Mouse (Mus musculus) lung, postnatal 0 days (tissue): Measurements from ENCODE around the gene Mmp24. TPM values are rescaled to one million over a fixed set of nuclear protein-coding genes. Genes with fewer than 3 reads are reported as not detected.

Experiments used
- ATAC-seq: fragments of 200-750 bp; cut with Nextera tagmentation; 2 replicates; pipeline ENCODE4 v1.8.0; 2017; ENCODE audit warnings: moderate library complexity
- DNase-seq: peaks from one replicate; pipeline ENCODE4 v3.0.0-alpha.2; 2016; ENCODE audit warnings: low spot score
- H3K27ac ChIP-seq: fragments of 300-500 bp; sonication (generic); 2 replicates; pipeline ENCODE4 v1.5.1; 2014; ENCODE audit warnings: antibody characterized with exemption, mild to moderate bottlenecking, low read length, mixed read lengths
- H3K27me3 ChIP-seq: fragments of 300-500 bp; sonication (generic); replicated peaks from 2 replicates; pipeline ENCODE4 v1.6.1; 2014; ENCODE audit warnings: low read length, mixed read lengths; ENCODE audit not compliant: insufficient read depth
- H3K36me3 ChIP-seq: fragments of 300-500 bp; sonication (generic); 2 replicates; pipeline ENCODE4 v1.6.1; 2014; ENCODE audit warnings: low read length, mixed read lengths; ENCODE audit not compliant: insufficient read depth
- H3K4me1 ChIP-seq: fragments of 300-500 bp; sonication (generic); 2 replicates; pipeline ENCODE4 v1.6.1; 2014; ENCODE audit warnings: antibody characterized with exemption, low read depth, low read length, mixed read lengths; ENCODE audit not compliant: insufficient read depth
- H3K4me2 ChIP-seq: fragments of 300-500 bp; sonication (generic); replicated peaks from 2 replicates; pipeline ENCODE4 v1.6.1; 2014; ENCODE audit warnings: low read depth, mild to moderate bottlenecking, low read length, moderate library complexity, mixed read lengths
- H3K4me3 ChIP-seq: fragments of 300-500 bp; sonication (generic); 2 replicates; pipeline ENCODE4 v1.5.1; 2014; ENCODE audit warnings: low read depth, low read length
- H3K9ac ChIP-seq: fragments of 300-500 bp; sonication (generic); replicated peaks from 2 replicates; pipeline ENCODE4 v1.6.1; 2014; ENCODE audit warnings: low read depth, mild to moderate bottlenecking
- H3K9me3 ChIP-seq: fragments of 300-500 bp; sonication (generic); 2 replicates; pipeline ENCODE4 v1.6.1; 2016; ENCODE audit warnings: low read length, mixed read lengths
- CTCF ChIP-seq: IDR thresholded peaks from 2 replicates; pipeline ENCODE4 v1.5.1; 2016; ENCODE audit warnings: antibody characterized with exemption, mild to moderate bottlenecking
- EP300 ChIP-seq: IDR thresholded peaks from 2 replicates; pipeline ENCODE4 v1.6.1; 2016; ENCODE audit warnings: antibody characterized with exemption, mild to moderate bottlenecking, control low read depth
- WGBS: fragments of 180-500 bp; shearing (Covaris S2); extraction: QIAGEN DNeasy Blood & Tissue Kit; methylation state at CpG from one replicate; pipeline ENCODE4 v1.1.7; 2014; 5-methylcytosine and 5-hydroxymethylcytosine counted together
- polyA plus RNA-seq: library from polyadenylated mRNA; unstranded; fragments of >200 nt; fragmentation: Nextera tagmentation; extraction: Ambion mirVana; gene quantifications from 2 replicates; pipeline ENCODE4 v1.2.1, GENCODE M21; 2015

The Mmp24 gene
- polyA plus RNA-seq, 1 experiment from 2014 or later: 0.11 TPM

GRCm38 (mm10) chr2:155860102-155860501 lies 85.0 kb downstream of the Mmp24 start:
- TF ChIP-seq CTCF (no peak), EP300 (no peak)

GRCm38 (mm10) chr2:155861581-155861980 lies 86.4 kb downstream of the Mmp24 start:
- DNase-seq (no peak), ATAC-seq (no peak)
- TF ChIP-seq CTCF (no peak), EP300 (no peak)
- no peaks in the 10 kb centered on the region for H3K4me1 ChIP-seq
- no peaks in the 10 kb centered on the region for H3K36me3 ChIP-seq
- H3K4me2 ChIP-seq: no peak overlapping the region
- H3K27ac ChIP-seq: no peak overlapping the region
- WGBS: 88% methylated on average over 6 of the region's 6 CpGs
- no peak overlapping the region for H3K9ac ChIP-seq
- no peaks in the 10 kb centered on the region for H3K27me3 ChIP-seq
- no peaks in the 10 kb centered on the region for H3K9me3 ChIP-seq
- H3K4me3 ChIP-seq: no peak overlapping the region

More at GRCm38 (mm10) chr2:155860102-155860501, 85.0 kb downstream of the Mmp24 start:
- Histone ChIP-seq H3K9me3 (no peaks in the 10 kb centered on the region), H3K4me2 (no peak overlapping the region), H3K36me3 (no peaks in the 10 kb centered on the region), H3K27ac (no peak overlapping the region), H3K4me3 (no peak overlapping the region), H3K27me3 (no peaks in the 10 kb centered on the region), H3K4me1 (no peaks in the 10 kb centered on the region), H3K9ac (no peak overlapping the region)
- WGBS: 79% methylated on average over 7 of the region's 7 CpGs
- ATAC-seq: no peak
- no peak for DNase-seq

GRCm38 (mm10) chr2:155862573-155863300 lies 87.6 kb downstream of the Mmp24 start:
- no peak overlapping the region for H3K27ac ChIP-seq
- H3K4me3 ChIP-seq: no peak overlapping the region
- H3K9me3 ChIP-seq: no peaks in the 10 kb centered on the region
- H3K27me3 ChIP-seq: no peaks in the 10 kb centered on the region
- 77% methylated on average over 13 of the region's 13 CpGs for WGBS
- TF ChIP-seq EP300 (no peak), CTCF (no peak)
- 0 out of 2 replicates have a peak, but pooled peaks cover 1% of the 10 kb centered on the region for H3K36me3 ChIP-seq
- DNase-seq (no peak), ATAC-seq (peak; percentile 57)
- no peak overlapping the region for H3K4me2 ChIP-seq
- no peak overlapping the region for H3K9ac ChIP-seq
- H3K4me1 ChIP-seq: no peaks in the 10 kb centered on the region

- H3K4me2 ChIP-seq: no peak overlapping the region
- no peak for TF ChIP-seq CTCF
- no peak for TF ChIP-seq EP300
- no peaks in the 10 kb centered on the region for H3K9me3 ChIP-seq
- WGBS: 61% methylated on average over 11 of the region's 11 CpGs
- no peak for DNase-seq
- no peaks in the 10 kb centered on the region for H3K27me3 ChIP-seq
- no peak overlapping the region for H3K27ac ChIP-seq
- no peak overlapping the region for H3K4me3 ChIP-seq
- H3K4me1 ChIP-seq: no peaks in the 10 kb centered on the region
- ATAC-seq: no peak
- H3K9ac ChIP-seq: no peak overlapping the region
- H3K36me3 ChIP-seq: peaks cover 4% of the 10 kb centered on the region; the same call in 1 of the 2 replicates
Measured at GRCm38 (mm10) chr2:155863301-155863867, 88.2 kb downstream of the Mmp24 start.

Other genes with a start within 250 kb of the Mmp24 start
- 37.1 and 39.4 TPM in 2 replicates for gene Gss, start 182.5 kb upstream of the Mmp24 start, polyA plus RNA-seq
- gene Myh7b, start 164.1 kb upstream of the Mmp24 start, polyA plus RNA-seq: 0.38 and 0.54 TPM in 2 replicates
- 83.5 and 86.0 TPM in 2 replicates for gene Trpc4ap, start 83.0 kb upstream of the Mmp24 start, polyA plus RNA-seq
- gene Edem2, start 45.9 kb upstream of the Mmp24 start, polyA plus RNA-seq: 46.6 and 47.3 TPM in 2 replicates
- not detected in 2 replicates for gene Gm17581, start 39.5 kb upstream of the Mmp24 start, polyA plus RNA-seq
- gene Procr, start 24.2 kb upstream of the Mmp24 start, polyA plus RNA-seq: 9.1 and 9.7 TPM in 2 replicates
- 31.4 and 32.9 TPM in 2 replicates for gene BC029722, start 44.1 kb downstream of the Mmp24 start, polyA plus RNA-seq
- gene Eif6, start 51.6 kb downstream of the Mmp24 start, polyA plus RNA-seq: 127 and 141 TPM in 2 replicates
- 0.04 TPM in 1 of 2 replicates, not detected in the other for gene Fam83c, start 59.5 kb downstream of the Mmp24 start, polyA plus RNA-seq
- gene Uqcc1, start 155.0 kb downstream of the Mmp24 start, polyA plus RNA-seq: 24.4 and 35.1 TPM in 2 replicates
- gene Gm15557, start 165.4 kb downstream of the Mmp24 start, polyA plus RNA-seq: 0.11 TPM in 1 of 2 replicates, not detected in the other
- gene Gdf5, start 170.0 kb downstream of the Mmp24 start, polyA plus RNA-seq: 1.7 and 2.7 TPM in 2 replicates
- 6.6 and 7.4 TPM in 2 replicates for gene Cep250, start 181.1 kb downstream of the Mmp24 start, polyA plus RNA-seq
- gene 6430550D23Rik, start 232.6 kb downstream of the Mmp24 start, polyA plus RNA-seq: 1.0 and 1.1 TPM in 2 replicates
- gene Ergic3, start 232.7 kb downstream of the Mmp24 start, polyA plus RNA-seq: 168 and 181 TPM in 2 replicates